Mouse (Mus musculus) megakaryocyte, embryonic 14.5 days (primary cell): Measurements from ENCODE around the gene Timp3.

Experiments used
- FLI1 ChIP-seq: IDR thresholded peaks from 2 replicates; pipeline ENCODE4 v1.6.1; 2012; ENCODE audit warnings: low read length, inconsistent platforms, mixed read lengths
- GATA1 ChIP-seq: IDR thresholded peaks from 3 replicates; pipeline ENCODE4 v1.6.1; 2012; ENCODE audit warnings: mixed read lengths, low read length, inconsistent platforms, borderline replicate concordance

DNA sequence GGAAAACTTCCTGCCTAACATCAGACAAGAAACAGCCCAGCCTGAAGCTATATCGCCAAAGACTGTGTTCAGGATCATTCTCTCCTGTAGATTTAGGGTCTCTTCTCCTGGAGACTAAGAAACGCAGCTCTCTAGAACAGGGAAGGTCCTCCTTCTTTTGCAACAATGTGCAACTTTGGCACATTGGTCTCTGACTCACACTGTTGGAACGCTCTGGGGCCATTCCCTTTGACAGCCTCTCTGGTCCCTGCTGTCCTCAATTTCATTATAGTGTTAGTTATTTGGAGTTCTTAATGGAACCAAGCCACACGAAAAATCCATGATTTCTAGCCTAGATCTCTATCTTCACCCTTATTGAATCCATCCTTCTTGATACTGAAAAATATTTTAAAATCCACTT, 7.1 kb downstream of the Timp3 start:
- TF ChIP-seq GATA1 (no peak), FLI1 (no peak)
